Mouse (Mus musculus) midbrain, embryonic 13.5 days (tissue): Measurements from ENCODE around the gene Plin4. TPM values are rescaled to one million over a fixed set of nuclear protein-coding genes. Genes with fewer than 3 reads are reported as not detected.
"Not testable (repeated sequence)": the region's sequence is repeated elsewhere in the genome, so short reads cannot be mapped to it uniquely, and the experiment has no call there.

ENCODE experiments used
- ATAC-seq: fragments of 200-750 bp; cut with Nextera tagmentation; 2 replicates; pipeline ENCODE4 v1.8.0; 2017; ENCODE audit warnings: mild to moderate bottlenecking, moderate TSS enrichment, moderate library complexity
- H3K27ac ChIP-seq: fragments of 300-500 bp; sonication (generic); 2 replicates; pipeline ENCODE4 v1.5.1; 2015; ENCODE audit warnings: inconsistent platforms, mild to moderate bottlenecking, moderate library complexity
- H3K27me3 ChIP-seq: fragments of 300-500 bp; sonication (generic); 2 replicates; pipeline ENCODE4 v1.6.1; 2015; ENCODE audit warnings: mild to moderate bottlenecking, inconsistent platforms
- H3K36me3 ChIP-seq: fragments of 300-500 bp; sonication (generic); 2 replicates; pipeline ENCODE4 v1.6.1; 2015; ENCODE audit warnings: mild to moderate bottlenecking, inconsistent platforms
- H3K4me1 ChIP-seq: fragments of 300-500 bp; sonication (generic); replicated peaks from 2 replicates; pipeline ENCODE4 v1.6.1; 2015; ENCODE audit warnings: inconsistent platforms
- H3K4me2 ChIP-seq: fragments of 300-500 bp; sonication (generic); replicated peaks from 2 replicates; pipeline ENCODE4 v1.6.1; 2015; ENCODE audit warnings: moderate library complexity, mild to moderate bottlenecking, inconsistent platforms
- H3K4me3 ChIP-seq: fragments of 300-500 bp; sonication (generic); replicated peaks from 2 replicates; pipeline ENCODE4 v1.5.1; 2015; ENCODE audit warnings: mild to moderate bottlenecking, inconsistent platforms
- H3K9ac ChIP-seq: fragments of 300-500 bp; sonication (generic); replicated peaks from 2 replicates; pipeline ENCODE4 v1.6.1; 2015; ENCODE audit warnings: mild to moderate bottlenecking, inconsistent platforms
- H3K9me3 ChIP-seq: fragments of 300-500 bp; sonication (generic); 2 replicates; pipeline ENCODE4 v1.6.1; 2016; ENCODE audit warnings: mild to moderate bottlenecking, inconsistent platforms
- WGBS: fragments of 180-500 bp; shearing (Covaris S2); methylation state at CpG from one replicate; pipeline ENCODE4 v1.1.7; 2015; 5-methylcytosine and 5-hydroxymethylcytosine counted together
- polyA plus RNA-seq: library from polyadenylated mRNA; unstranded; fragments of >200 nt; fragmentation: Nextera tagmentation; extraction: Ambion mirVana; gene quantifications from 2 replicates; pipeline ENCODE4 v1.2.1, GENCODE M21; 2015

Plin4 gene
- polyA plus RNA-seq, 1 experiment from 2014 or later = 0.11 TPM

DNA sequence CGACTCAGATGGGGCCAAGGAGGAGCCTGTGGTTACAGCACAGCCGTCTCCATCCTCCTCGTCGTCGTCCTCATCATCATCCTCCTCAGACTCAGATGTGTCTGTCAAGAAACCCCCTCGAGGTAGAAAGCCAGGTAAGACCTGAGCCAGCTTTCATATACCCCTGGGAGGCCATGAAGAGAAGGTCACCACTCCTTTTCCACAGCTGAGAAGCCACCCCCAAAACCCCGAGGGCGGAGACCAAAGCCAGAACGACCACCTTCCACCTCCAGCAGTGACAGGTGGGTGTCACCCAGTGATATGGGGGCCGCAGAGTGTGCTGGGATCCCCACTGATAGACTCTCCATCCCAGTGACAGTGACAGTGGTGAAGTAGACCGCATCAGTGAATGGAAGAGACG, 12.7 kb downstream of the Plin4 start:
- H3K4me1 ChIP-seq = no peaks in the 10 kb centered on the region
- no peak for ATAC-seq
- no peak overlapping the region for H3K27ac ChIP-seq
- H3K36me3 ChIP-seq = peaks cover 84% of the 10 kb centered on the region
- H3K9me3 ChIP-seq = no peaks in the 10 kb centered on the region
- H3K4me2 ChIP-seq = no peak overlapping the region
- H3K4me3 ChIP-seq = no peak overlapping the region
- H3K9ac ChIP-seq = no peak overlapping the region
- no peaks in the 10 kb centered on the region for H3K27me3 ChIP-seq
- WGBS = 94% methylated on average over 12 of the region's 12 CpGs

DNA sequence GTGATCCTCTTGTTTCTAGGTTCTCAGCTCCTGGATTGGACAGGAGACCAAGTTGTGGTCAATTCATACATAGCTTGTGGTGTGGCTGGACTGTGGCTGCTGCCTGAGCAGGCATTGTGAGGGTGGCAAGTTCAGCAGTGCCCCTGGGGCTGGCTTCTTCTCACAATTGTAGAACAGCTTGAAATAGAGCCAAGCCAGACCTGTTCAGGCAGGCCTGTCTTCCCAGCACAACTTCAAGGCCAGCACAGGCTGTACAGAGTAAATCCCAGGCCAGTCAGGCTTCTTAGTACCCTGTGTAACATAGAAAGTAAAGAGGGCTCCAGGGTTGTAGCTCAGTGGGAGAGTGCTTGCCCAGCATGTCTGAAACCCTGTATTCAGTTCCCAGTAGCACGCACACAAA, 16.8 kb downstream of the Plin4 start:
- Histone ChIP-seq H3K36me3 (peaks cover 76% of the 10 kb centered on the region), H3K4me2 (no peak overlapping the region), H3K9ac (no peak overlapping the region), H3K27ac (no peak overlapping the region), H3K4me3 (no peak overlapping the region), H3K4me1 (no peaks in the 10 kb centered on the region), H3K27me3 (no peaks in the 10 kb centered on the region), H3K9me3 (no peaks in the 10 kb centered on the region)
- no peak for ATAC-seq
- 100% methylated on average over 1 of the region's 1 CpGs for WGBS

DNA sequence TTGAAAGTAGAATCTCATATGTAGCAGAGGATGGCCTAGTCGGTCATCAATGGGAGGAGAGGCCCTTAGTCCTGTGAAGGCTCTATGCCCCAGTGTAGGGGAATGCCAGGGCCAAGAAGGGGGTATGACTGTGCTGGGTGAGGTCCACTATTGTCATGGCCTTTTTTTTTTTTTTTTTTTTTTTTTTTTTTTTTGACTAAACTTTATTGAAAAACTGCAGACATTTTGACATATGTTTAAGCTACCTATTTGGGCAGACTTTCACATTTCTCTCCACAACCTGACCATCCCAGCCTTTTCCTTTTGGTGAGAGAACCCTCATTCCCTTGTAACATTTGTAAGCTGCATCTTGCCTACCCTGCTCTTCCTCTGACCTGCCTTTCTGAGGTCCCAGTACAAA, 17.3 kb downstream of the Plin4 start:
- 75% methylated on average over 1 of the region's 1 CpGs for WGBS
- H3K36me3 ChIP-seq = peaks cover 71% of the 10 kb centered on the region

DNA sequence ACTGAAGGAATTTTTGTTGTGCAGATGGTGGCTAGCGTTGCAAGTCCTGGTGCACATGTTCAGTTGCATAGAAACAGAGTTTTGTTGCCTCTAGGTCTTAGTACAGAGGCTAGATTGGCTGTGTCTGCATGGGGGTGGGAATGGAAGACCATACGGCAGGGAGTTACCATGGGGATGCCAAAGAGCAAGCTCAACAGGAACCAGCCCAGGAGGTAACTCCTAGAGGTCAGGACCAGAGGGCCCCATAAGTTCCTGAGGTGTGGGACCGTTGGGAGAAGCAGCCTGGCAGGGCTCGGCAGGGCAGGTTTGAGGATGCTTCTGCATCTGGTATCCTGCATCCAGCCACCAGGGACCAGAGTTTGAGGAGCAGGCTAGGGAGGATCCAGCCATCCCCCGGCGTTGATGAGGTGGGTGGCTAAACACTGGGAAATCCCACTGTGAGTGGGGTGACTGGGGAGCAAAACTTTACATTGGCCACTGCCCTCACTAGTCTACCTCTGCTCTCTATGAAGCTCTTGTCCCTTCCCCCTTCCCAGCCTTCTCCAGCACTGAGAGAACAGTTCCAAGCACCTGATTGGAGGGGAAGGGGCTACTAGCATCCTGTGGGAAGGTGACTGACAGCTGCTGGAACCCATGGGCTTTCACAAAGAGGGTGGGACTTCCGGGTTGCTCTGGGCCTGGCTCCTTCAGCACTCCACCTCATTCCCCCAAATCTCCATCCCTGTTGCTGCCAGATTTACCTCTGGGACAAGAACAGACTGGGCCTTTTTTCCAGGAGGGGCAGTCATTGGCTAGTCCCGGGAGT, 28.6 kb downstream of the Plin4 start:
- H3K27ac ChIP-seq = peak overlapping the region; percentile 76
- H3K4me3 ChIP-seq = peak overlapping the region; percentile 86
- no peaks in the 10 kb centered on the region for H3K9me3 ChIP-seq
- H3K9ac ChIP-seq = peak overlapping the region; percentile 84
- peaks cover 32% of the 10 kb centered on the region for H3K4me1 ChIP-seq
- no peaks in the 10 kb centered on the region for H3K27me3 ChIP-seq
- ATAC-seq = peak; percentile 64
- peaks cover 28% of the 10 kb centered on the region for H3K36me3 ChIP-seq
- 3% methylated on average over 8 of the region's 8 CpGs for WGBS
- peak overlapping the region; percentile 100 for H3K4me2 ChIP-seq

More for the DNA sequence above, 17.3 kb downstream of the Plin4 start:
- Histone ChIP-seq H3K9ac (no peak overlapping the region), H3K4me2 (no peak overlapping the region), H3K27me3 (no peaks in the 10 kb centered on the region), H3K4me3 (no peak overlapping the region), H3K4me1 (no peaks in the 10 kb centered on the region), H3K27ac (no peak overlapping the region), H3K9me3 (no peaks in the 10 kb centered on the region)
- ATAC-seq = no peak

DNA sequence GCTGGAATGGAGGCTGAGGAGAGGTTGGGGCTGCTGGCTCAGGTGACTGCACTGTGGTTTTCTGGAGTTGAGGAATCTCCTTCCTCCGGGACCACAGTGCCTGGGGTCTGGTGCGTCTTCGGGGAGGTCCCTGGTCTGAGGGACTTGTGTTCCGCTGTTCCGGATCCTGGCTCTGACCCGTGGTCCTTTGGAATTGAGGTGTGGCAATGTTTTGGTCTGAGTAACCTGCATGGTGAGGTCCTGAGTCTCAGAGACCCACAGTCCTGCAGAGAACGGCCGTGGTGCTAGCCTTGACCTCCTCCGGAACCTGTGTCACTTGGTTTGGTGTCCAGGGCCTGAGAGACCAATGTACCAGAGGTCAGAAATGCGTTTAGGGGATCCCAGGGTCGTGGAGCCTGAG, 29.7 kb downstream of the Plin4 start:
- ATAC-seq = no peak
- H3K4me1 ChIP-seq = peaks cover 37% of the 10 kb centered on the region
- WGBS = 1% methylated on average over 11 of the region's 11 CpGs
- H3K27me3 ChIP-seq = no peaks in the 10 kb centered on the region
- peak overlapping the region; percentile 100 for H3K4me2 ChIP-seq
- no peaks in the 10 kb centered on the region for H3K9me3 ChIP-seq
- H3K4me3 ChIP-seq = peak overlapping the region; percentile 86
- H3K36me3 ChIP-seq = peaks cover 20% of the 10 kb centered on the region
- peak overlapping the region; percentile 79 for H3K27ac ChIP-seq
- H3K9ac ChIP-seq = peak overlapping the region; percentile 84

DNA sequence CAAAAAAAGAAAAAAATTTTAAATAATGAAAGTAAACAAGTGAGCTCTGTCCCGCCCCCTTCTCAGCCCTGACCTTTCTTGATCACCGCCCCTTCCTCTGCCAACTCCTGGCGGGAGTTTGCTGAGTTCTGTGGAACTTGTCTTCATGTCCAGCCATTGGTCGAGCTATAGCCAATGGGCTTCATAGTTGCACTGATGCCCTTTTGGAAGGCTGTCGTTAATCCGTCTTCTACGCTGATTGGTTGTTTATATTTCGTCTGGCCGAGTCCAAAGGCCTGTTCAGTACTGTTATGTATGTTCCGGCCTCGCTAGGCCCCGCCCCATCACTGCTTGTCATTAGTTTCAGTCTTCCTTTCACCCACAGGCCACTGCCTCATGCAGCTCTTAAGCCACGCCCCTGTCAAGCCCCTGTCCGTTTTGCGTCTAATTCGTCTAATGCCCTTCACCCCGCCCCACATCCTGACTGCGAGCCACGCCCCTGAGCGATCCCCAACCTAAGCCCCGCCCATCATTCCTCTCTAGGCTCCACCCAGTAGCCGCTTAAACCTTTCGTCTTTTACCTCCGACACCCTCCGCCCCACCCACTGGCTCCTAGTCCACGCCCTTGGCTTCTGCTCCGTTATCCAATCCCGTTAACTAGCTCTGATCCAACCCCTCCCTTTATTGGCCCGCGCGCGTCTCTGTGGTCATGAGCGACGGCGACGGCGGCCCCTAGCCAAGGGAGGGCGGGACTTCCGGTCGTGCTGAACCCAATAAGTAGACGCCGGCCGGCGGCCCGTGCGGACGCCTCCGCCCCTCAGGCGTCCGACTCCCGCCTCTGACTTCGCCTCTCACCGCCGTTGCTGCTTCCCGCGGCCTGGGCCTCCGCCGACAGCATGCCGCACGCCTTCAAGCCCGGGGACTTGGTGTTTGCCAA, 30.5 kb downstream of the Plin4 start, which contains the start of gene Hdgfl2:
TSS of gene Hdgfl2 (plus strand) at position 755 of the 916 bp plus-strand sequence.
- Histone ChIP-seq H3K27me3 (no peaks in the 10 kb centered on the region), H3K27ac (peak within 1 kb of the TSS; percentile 79), H3K9me3 (no peaks in the 10 kb centered on the region), H3K4me2 (peak within 1 kb of the TSS; percentile 100), H3K4me3 (peak within 1 kb of the TSS; percentile 86), H3K9ac (peak within 1 kb of the TSS; percentile 84), H3K36me3 (peaks cover 17% of the 10 kb centered on the region), H3K4me1 (peaks cover 38% of the 10 kb centered on the region)
- WGBS = under 1% methylated on average over 61 of the region's 61 CpGs
- ATAC-seq = peak; percentile 95

DNA sequence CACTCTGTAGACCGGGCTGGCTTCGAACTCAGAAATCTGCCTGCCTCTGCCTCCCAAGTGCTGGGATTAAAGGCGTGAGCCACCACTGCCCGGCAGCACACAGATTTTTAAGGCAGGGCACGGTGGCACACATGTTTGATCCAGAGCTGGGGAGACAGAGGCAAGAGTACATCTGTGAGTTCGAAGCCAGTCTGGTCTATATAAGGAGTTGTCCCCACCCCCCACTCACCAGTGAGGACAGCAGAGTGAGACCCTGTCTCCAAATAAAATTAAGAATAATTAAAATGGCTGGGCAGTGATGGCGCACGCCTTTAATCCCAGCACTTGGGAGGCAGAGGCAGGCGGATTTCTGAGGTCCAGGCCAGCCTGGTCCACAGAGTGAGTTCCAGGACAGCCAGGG, 31.2 kb downstream of the Plin4 start:
- H3K4me1 ChIP-seq = peaks cover 44% of the 10 kb centered on the region
- H3K4me2 ChIP-seq = peak overlapping the region; percentile 34
- not testable (repeated sequence) for ATAC-seq, H3K9ac ChIP-seq, H3K27ac ChIP-seq, H3K27me3 ChIP-seq, H3K9me3 ChIP-seq
- peak overlapping the region; percentile 13; the same call in 1 of the 2 replicates for H3K4me3 ChIP-seq
- peaks cover 12% of the 10 kb centered on the region for H3K36me3 ChIP-seq
- 65% methylated on average over 9 of the region's 9 CpGs for WGBS

DNA sequence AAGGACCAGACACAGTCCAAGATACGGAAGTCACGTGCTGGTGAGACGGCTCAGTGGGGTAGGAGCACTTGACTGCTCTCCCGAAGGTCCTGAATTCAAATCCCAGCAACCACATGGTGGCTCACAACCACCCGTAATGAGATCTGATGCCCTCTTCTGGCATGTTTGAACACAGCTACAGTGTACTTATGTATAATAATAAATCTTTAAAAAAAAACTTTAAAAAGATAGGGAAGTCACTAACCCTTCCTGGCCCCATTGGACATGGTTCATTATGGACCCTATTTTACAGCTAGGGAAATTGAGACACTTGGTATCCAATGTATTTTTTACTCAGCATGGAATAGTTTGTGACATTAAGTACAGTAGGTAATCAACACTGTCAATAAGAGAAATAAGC, 32.1 kb downstream of the Plin4 start:
- peaks cover 12% of the 10 kb centered on the region for H3K36me3 ChIP-seq
- H3K9ac ChIP-seq = no peak overlapping the region
- ATAC-seq = no peak
- no peak overlapping the region for H3K27ac ChIP-seq
- H3K4me1 ChIP-seq = peaks cover 41% of the 10 kb centered on the region
- no peaks in the 10 kb centered on the region for H3K9me3 ChIP-seq
- H3K4me2 ChIP-seq = no peak overlapping the region
- WGBS = 92% methylated on average over 5 of the region's 5 CpGs
- H3K4me3 ChIP-seq = no peak overlapping the region
- no peaks in the 10 kb centered on the region for H3K27me3 ChIP-seq

DNA sequence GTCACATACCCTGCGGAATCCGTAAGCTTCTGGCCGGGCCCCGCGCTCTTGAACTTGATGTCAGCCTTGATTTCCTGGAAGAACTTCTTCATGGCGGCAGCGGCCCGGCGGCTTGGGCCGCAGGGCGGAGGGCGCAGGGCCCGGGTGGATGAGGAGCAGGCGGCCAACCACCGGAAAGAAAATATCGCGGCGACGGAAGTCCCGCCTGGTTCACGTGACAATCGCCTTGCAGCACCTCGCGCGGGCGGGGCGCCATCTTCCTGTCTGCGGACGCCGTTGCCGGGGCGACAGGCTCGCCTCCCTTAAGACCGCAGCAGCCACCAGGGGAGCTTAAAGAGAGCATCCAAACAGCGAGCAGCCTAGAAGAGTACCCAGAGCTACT, 34.8 kb downstream of the Plin4 start, which contains the start of gene Ubxn6:
TSS of gene Ubxn6 (minus strand) at position 202 of the 382 bp plus-strand sequence.
- Histone ChIP-seq H3K4me1 (peaks cover 14% of the 10 kb centered on the region), H3K9ac (peak within 1 kb of the TSS; percentile 86), H3K4me3 (peak within 1 kb of the TSS; percentile 80), H3K27me3 (no peaks in the 10 kb centered on the region), H3K36me3 (peaks cover 33% of the 10 kb centered on the region), H3K27ac (peak within 1 kb of the TSS; percentile 92), H3K9me3 (no peaks in the 10 kb centered on the region), H3K4me2 (peak within 1 kb of the TSS; percentile 73)
- under 1% methylated on average over 35 of the region's 35 CpGs for WGBS
- peak; percentile 66 for ATAC-seq

DNA sequence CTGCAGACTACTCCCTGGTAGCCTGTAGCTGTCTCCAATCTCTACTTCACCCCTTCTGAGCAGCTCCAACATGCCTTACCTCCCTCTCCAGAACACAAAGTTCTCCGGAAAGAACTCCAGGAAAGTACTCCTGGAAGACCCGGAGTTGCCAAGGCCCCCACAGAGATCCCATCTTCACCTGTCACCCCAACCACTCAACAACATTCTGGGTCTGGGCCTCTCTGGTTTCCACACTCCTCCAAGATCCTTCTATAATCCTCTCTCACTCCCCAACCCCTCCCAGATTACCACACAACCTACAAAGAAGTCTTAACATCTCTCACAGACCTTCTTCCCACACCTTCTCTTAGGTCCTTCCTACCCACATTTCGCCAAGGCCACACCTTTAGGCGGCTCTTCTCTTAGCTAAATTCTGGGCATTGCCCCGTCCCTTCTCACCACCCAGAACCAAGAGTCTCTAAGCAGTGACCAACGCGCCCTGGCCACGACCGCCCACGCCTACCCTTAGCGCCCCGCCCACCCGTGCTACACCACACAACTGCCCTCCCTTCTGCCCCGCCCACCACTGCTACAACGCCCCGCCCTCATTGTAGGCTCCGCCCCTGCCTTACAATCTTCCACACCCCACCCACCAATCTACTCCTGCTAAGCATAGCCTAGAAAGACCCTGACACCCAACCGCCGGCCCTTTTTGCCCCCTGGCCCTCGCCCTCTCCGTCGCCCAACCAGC, 35.3 kb downstream of the Plin4 start:
- Histone ChIP-seq H3K9me3 (no peaks in the 10 kb centered on the region), H3K27ac (peak overlapping the region; percentile 92), H3K4me3 (peak overlapping the region; percentile 80), H3K36me3 (peaks cover 39% of the 10 kb centered on the region), H3K4me2 (peak overlapping the region; percentile 73), H3K4me1 (peaks cover 14% of the 10 kb centered on the region), H3K9ac (peak overlapping the region; percentile 86), H3K27me3 (no peaks in the 10 kb centered on the region)
- WGBS = 7% methylated on average over 22 of the region's 22 CpGs
- ATAC-seq = peak; percentile 1

DNA sequence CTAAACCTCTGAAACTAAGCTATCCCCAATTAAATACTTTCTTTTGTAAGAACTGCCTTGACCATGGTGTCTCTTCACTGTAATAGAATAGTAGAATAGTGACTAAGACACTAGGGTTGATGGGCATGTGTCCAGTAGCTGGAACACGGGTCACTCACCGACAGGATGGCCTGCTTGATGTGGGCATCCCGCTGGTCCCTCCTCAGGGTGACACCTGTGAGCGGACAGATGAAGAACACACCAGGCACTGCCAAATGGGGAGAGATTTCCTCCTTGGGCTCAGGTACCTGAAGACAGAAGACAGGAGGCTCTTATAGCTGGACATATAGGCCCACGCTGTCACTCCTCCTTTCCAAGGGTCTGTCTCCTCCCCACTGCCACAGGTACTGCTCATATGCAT, 37.4 kb downstream of the Plin4 start:
- Histone ChIP-seq H3K27me3 (no peaks in the 10 kb centered on the region), H3K36me3 (peaks cover 59% of the 10 kb centered on the region), H3K4me2 (no peak overlapping the region), H3K9me3 (no peaks in the 10 kb centered on the region), H3K9ac (no peak overlapping the region), H3K4me1 (peaks cover 14% of the 10 kb centered on the region), H3K27ac (no peak overlapping the region), H3K4me3 (no peak overlapping the region)
- no peak for ATAC-seq
- WGBS = 92% methylated on average over 5 of the region's 5 CpGs
